Mouse (Mus musculus) ES-E14 (cell line): ENCODE results near the gene Snx32. TPM values are rescaled to one million over a fixed set of nuclear protein-coding genes. Genes with fewer than 3 reads are reported as not detected.

Experiments
- DNase-seq: peaks from one replicate; pipeline ENCODE4 v3.0.0-alpha.2; 2013; ENCODE audit warnings: low read depth, low spot score
- H3K27ac ChIP-seq: 2 replicates; pipeline ENCODE4 v1.5.1; 2012; ENCODE audit warnings: low read depth, mild to moderate bottlenecking, low read length, moderate library complexity, mixed read lengths; ENCODE audit not compliant: poor library complexity, insufficient read depth, severe bottlenecking
- H3K36me3 ChIP-seq: 2 replicates; pipeline ENCODE4 v1.6.1; 2012; ENCODE audit warnings: mild to moderate bottlenecking, low read length, moderate library complexity, mixed read lengths; ENCODE audit not compliant: control insufficient read depth, poor library complexity, insufficient read depth, severe bottlenecking
- H3K4me1 ChIP-seq, 2 experiments: fragments of 150-350 bp in 1 of 2; sonication (generic) in 1 of 2; 2 replicates each; pipeline ENCODE4 v1.6.1; 2012; ENCODE audit warnings: low read length in 2 of 2, mild to moderate bottlenecking in 1 of 2, mixed read lengths in 1 of 2; ENCODE audit not compliant: control insufficient read depth in 2 of 2, insufficient read depth in 2 of 2, poor library complexity in 1 of 2
- H3K4me3 ChIP-seq, 2 experiments: fragments of 150-350 bp in 1 of 2; sonication (generic) in 1 of 2; 2 replicates each; pipeline ENCODE4 v1.5.1; 2012; ENCODE audit warnings: low read length in 2 of 2, low read depth in 1 of 2, mild to moderate bottlenecking in 1 of 2, mixed read lengths in 1 of 2; ENCODE audit not compliant: insufficient read depth in 1 of 2, poor library complexity in 1 of 2, severe bottlenecking in 1 of 2
- H3K9ac ChIP-seq: 2 replicates; pipeline ENCODE4 v1.6.1; 2012; ENCODE audit warnings: low read depth, mild to moderate bottlenecking, low read length, mixed read lengths; ENCODE audit not compliant: poor library complexity, insufficient read depth, severe bottlenecking
- H3K9me3 ChIP-seq: fragments of 150-350 bp; sonication (generic); 2 replicates; pipeline ENCODE4 v1.6.1; 2012; ENCODE audit warnings: low read depth, mild to moderate bottlenecking, low read length; ENCODE audit not compliant: control insufficient read depth, insufficient read depth
- CHD2 ChIP-seq: IDR thresholded peaks from 2 replicates; pipeline ENCODE4 v1.6.1; 2014; ENCODE audit warnings: mild to moderate bottlenecking, low read depth, low read length, inconsistent platforms
- HCFC1 ChIP-seq: IDR thresholded peaks from 2 replicates; pipeline ENCODE4 v1.6.1; 2012; ENCODE audit warnings: low read length, inconsistent platforms, borderline replicate concordance; ENCODE audit not compliant: insufficient read depth
- MAFK ChIP-seq: IDR thresholded peaks from 2 replicates; pipeline ENCODE4 v1.6.1; 2014; ENCODE audit warnings: mild to moderate bottlenecking, low read depth, low read length, inconsistent platforms; ENCODE audit not compliant: insufficient read depth
- ZC3H11A ChIP-seq: IDR thresholded peaks from 2 replicates; pipeline ENCODE4 v1.6.1; 2012; ENCODE audit warnings: low read depth, mild to moderate bottlenecking, inconsistent platforms, low read length, borderline replicate concordance
- ZNF384 ChIP-seq: IDR thresholded peaks from 2 replicates; pipeline ENCODE4 v1.6.1; 2012; ENCODE audit warnings: low read depth, low read length, inconsistent platforms
- in situ Hi-C, 2 experiments: fragments of 600-800 bp; cut with MboI; formaldehyde crosslinking; loops; one replicate each; pipeline ENCODE4 v1.15.1; 2025; ENCODE audit warnings: low sequenced_read_pairs in 2 of 2, inconsistent platforms in 1 of 2; ENCODE audit not compliant: unreplicated experiment in 2 of 2
- total RNA-seq: library from RNA; depleted of rRNA; stranded (reverse); fragments of 300-350 nt; gene quantifications from 2 replicates; pipeline ENCODE4 v1.2.3, GENCODE M21; 2012

Gene Snx32
- total RNA-seq, 1 experiment, result 3.3 TPM

- H3K4me3 ChIP-seq, result no peak overlapping the region
- in situ Hi-C loops, result no loop called here
- peaks cover 4 to 5% of the 10 kb centered on the region in 2 experiments; a peak in 2 of 4 replicates for H3K4me1 ChIP-seq
- no peak for DNase-seq
- no peak overlapping the region for H3K9ac ChIP-seq
- peaks cover 2% of the 10 kb centered on the region; the same call in 1 of the 2 replicates for H3K36me3 ChIP-seq
- no peak overlapping the region for H3K27ac ChIP-seq
- no peaks in the 10 kb centered on the region for H3K9me3 ChIP-seq
- no peak for TF ChIP-seq CHD2
- TF ChIP-seq ZNF384, result no peak
- no peak for TF ChIP-seq MAFK
- no peak for TF ChIP-seq ZC3H11A
- TF ChIP-seq HCFC1, result no peak
Observed at GRCm38 (mm10) chr19:5471846-5472245, 38.5 kb downstream of the Snx32 start.

GRCm38 (mm10) chr19:5468374-5468773 lies 42.0 kb downstream of the Snx32 start, which contains the start of gene Ctsw:
Ctsw (minus strand) TSS chr19:5468507.
- in situ Hi-C loops, result no loop called here
- no peak within 1 kb of the TSS for H3K4me3 ChIP-seq
- H3K9me3 ChIP-seq, result no peaks in the 10 kb centered on the region
- no peak within 1 kb of the TSS for H3K27ac ChIP-seq
- H3K4me1 ChIP-seq, result peaks cover 7 to 13% of the 10 kb centered on the region in 2 experiments; a peak in 3 of 4 replicates
- TF ChIP-seq HCFC1, result no peak
- TF ChIP-seq CHD2, result no peak
- TF ChIP-seq MAFK, result no peak
- no peak for TF ChIP-seq ZC3H11A
- TF ChIP-seq ZNF384, result no peak
- no peak for DNase-seq
- H3K36me3 ChIP-seq, result peaks cover 23% of the 10 kb centered on the region
- no peak within 1 kb of the TSS for H3K9ac ChIP-seq

GRCm38 (mm10) chr19:5466916-5467500 lies 43.3 kb downstream of the Snx32 start:
- Histone ChIP-seq H3K36me3 (peaks cover 31% of the 10 kb centered on the region), H3K4me3 (no peak overlapping the region), H3K9ac (no peak overlapping the region), H3K27ac (no peak overlapping the region), H3K9me3 (no peaks in the 10 kb centered on the region), H3K4me1 (peaks cover 7 to 13% of the 10 kb centered on the region in 2 experiments; a peak in 3 of 4 replicates)
- no peak for DNase-seq
- in situ Hi-C loops, result no loop called here
- TF ChIP-seq HCFC1, result no peak
- no peak for TF ChIP-seq ZNF384
- no peak for TF ChIP-seq MAFK
- no peak for TF ChIP-seq ZC3H11A
- TF ChIP-seq CHD2, result no peak

- Histone ChIP-seq H3K9me3 (no peaks in the 10 kb centered on the region), H3K4me1 (peaks cover 7 to 13% of the 10 kb centered on the region in 2 experiments; a peak in 3 of 4 replicates), H3K4me3 (no peak overlapping the region), H3K36me3 (peaks cover 31% of the 10 kb centered on the region), H3K27ac (no peak overlapping the region), H3K9ac (no peak overlapping the region)
- TF ChIP-seq ZNF384 (no peak), HCFC1 (no peak)
- no peak for DNase-seq
- in situ Hi-C loops, result no loop called here
Observed at GRCm38 (mm10) chr19:5465037-5465436, 45.3 kb downstream of the Snx32 start.
